Mouse (Mus musculus) megakaryocyte progenitor cell, adult 5-6 weeks (primary cell): ENCODE data around the gene Efcab2. TPM values are rescaled to one million over a fixed set of nuclear protein-coding genes. Genes with fewer than 3 reads are reported as not detected.

ENCODE experiments used
- ATAC-seq: replicated peaks from 2 replicates; pipeline ENCODE4 v1.8.0; 2016; ENCODE audit warnings: mild to moderate bottlenecking, moderate TSS enrichment, inconsistent platforms; ENCODE audit not compliant: poor library complexity
- total RNA-seq, 2 experiments: library from RNA; stranded (forward) in 1 of 2; stranded (reverse) in 1 of 2; fragments of 157-497, 149-512 nt in 1 of 2; fragments of 200-1000 nt in 1 of 2; gene quantifications; 2 replicates each; pipeline versions ENCODE4 v1.2.3 to v1.2.4; 2015 to 2017

The Efcab2 gene
- total RNA-seq (2015) (3.8 and 4.2 TPM in 2 replicates), total RNA-seq (2017) (1.7 and 3.2 TPM in 2 replicates)

GRCm38 (mm10) chr1:178405951-178406711 is at the start of gene Efcab2:
Gene Efcab2 (plus strand): TSS chr1:178406085.
- peak; percentile 78 for ATAC-seq

- ATAC-seq: no peak
These were observed 47.8 kb upstream of the Efcab2 start for GRCm38 (mm10) chr1:178357776-178358710.

GRCm38 (mm10) chr1:178360264-178360663 is 45.6 kb upstream of the Efcab2 start:
- no peak for ATAC-seq

- ATAC-seq: peak; percentile 84
These were observed 45.2 kb upstream of the Efcab2 start for GRCm38 (mm10) chr1:178360702-178361101.

GRCm38 (mm10) chr1:178365171-178365570 is 40.7 kb upstream of the Efcab2 start:
- ATAC-seq: no peak

- ATAC-seq: no peak
These were observed 37.8 kb upstream of the Efcab2 start for GRCm38 (mm10) chr1:178368121-178368520.

- ATAC-seq: peak; percentile 90
These were observed 37.2 kb upstream of the Efcab2 start for GRCm38 (mm10) chr1:178368548-178369271.

GRCm38 (mm10) chr1:178369272-178369651 is 36.6 kb upstream of the Efcab2 start:
- ATAC-seq: peak; percentile 76

GRCm38 (mm10) chr1:178372681-178373080 is 33.2 kb upstream of the Efcab2 start:
- peak; percentile 13; the same call in 1 of the 2 replicates for ATAC-seq

GRCm38 (mm10) chr1:178375381-178375780 is 30.5 kb upstream of the Efcab2 start:
- no peak for ATAC-seq

- peak; percentile 47 for ATAC-seq
These were observed 29.8 kb upstream of the Efcab2 start for GRCm38 (mm10) chr1:178376061-178376460.

- no peak for ATAC-seq
These were observed 29.0 kb upstream of the Efcab2 start for GRCm38 (mm10) chr1:178376907-178377306.

- peak; percentile 35; the same call in 1 of the 2 replicates for ATAC-seq
These were observed 27.8 kb upstream of the Efcab2 start for GRCm38 (mm10) chr1:178378115-178378514.

GRCm38 (mm10) chr1:178379224-178379623 is 26.7 kb upstream of the Efcab2 start:
- ATAC-seq: no peak

GRCm38 (mm10) chr1:178382165-178382564 is 23.7 kb upstream of the Efcab2 start:
- ATAC-seq: peak; percentile 55

GRCm38 (mm10) chr1:178388802-178389201 is 17.1 kb upstream of the Efcab2 start:
- no peak for ATAC-seq

- ATAC-seq: no peak
These were observed 16.5 kb upstream of the Efcab2 start for GRCm38 (mm10) chr1:178389401-178389800.

GRCm38 (mm10) chr1:178392970-178393369 is 12.9 kb upstream of the Efcab2 start:
- ATAC-seq: peak; percentile 86

GRCm38 (mm10) chr1:178395091-178395490 is 10.8 kb upstream of the Efcab2 start:
- peak; percentile 19; the same call in 1 of the 2 replicates for ATAC-seq

GRCm38 (mm10) chr1:178396383-178396782 is 9.5 kb upstream of the Efcab2 start:
- no peak for ATAC-seq

- ATAC-seq: no peak
These were observed 6.0 kb upstream of the Efcab2 start for GRCm38 (mm10) chr1:178399879-178400278.
